Mouse (Mus musculus): Measurements from ENCODE around the gene Dpm3.

Dpm3 gene

GRCm38 (mm10) chr3:89270051-89270755 is 11.0 kb downstream of the Dpm3 start, which contains the start of gene Slc50a1:
Gene Slc50a1, minus strand, starts transcription at chr3:89270570.
- DNase-seq (ENCODE audit: low spot score): peak; percentile 83

GRCm38 (mm10) chr3:89270891-89271290 is 11.7 kb downstream of the Dpm3 start:
- no peak for DNase-seq (ENCODE audit: low spot score)

GRCm38 (mm10) chr3:89271760-89272159 is 12.6 kb downstream of the Dpm3 start:
- DNase-seq (ENCODE audit: low spot score): no peak

- no peak for DNase-seq (ENCODE audit: low spot score)
Observed at GRCm38 (mm10) chr3:89276061-89276460, 16.9 kb downstream of the Dpm3 start.

GRCm38 (mm10) chr3:89277281-89278021 is 18.3 kb downstream of the Dpm3 start:
- no peak for DNase-seq (ENCODE audit: low spot score)

GRCm38 (mm10) chr3:89278107-89278506 is 18.9 kb downstream of the Dpm3 start:
- DNase-seq (ENCODE audit: low spot score): no peak

- no peak for DNase-seq (ENCODE audit: low spot score)
Observed at GRCm38 (mm10) chr3:89278643-89279042, 19.5 kb downstream of the Dpm3 start.

GRCm38 (mm10) chr3:89279153-89279890 is 20.2 kb downstream of the Dpm3 start:
- DNase-seq (ENCODE audit: low spot score): peak; percentile 65

GRCm38 (mm10) chr3:89280050-89280605 is 21.0 kb downstream of the Dpm3 start:
- no peak for DNase-seq (ENCODE audit: low spot score)

GRCm38 (mm10) chr3:89280606-89281511 is 21.7 kb downstream of the Dpm3 start, which contains the start of gene Efna1:
Gene Efna1, minus strand, starts transcription at chr3:89281142.
- peak; percentile 30 for DNase-seq (ENCODE audit: low spot score)

- peak; percentile 61 for DNase-seq (ENCODE audit: low spot score)
Observed at GRCm38 (mm10) chr3:89281579-89282290, 22.6 kb downstream of the Dpm3 start.

GRCm38 (mm10) chr3:89282291-89282643 is 23.1 kb downstream of the Dpm3 start:
- DNase-seq (ENCODE audit: low spot score): no peak

- no peak for DNase-seq (ENCODE audit: low spot score)
Observed at GRCm38 (mm10) chr3:89284261-89284660, 25.1 kb downstream of the Dpm3 start.

- no peak for DNase-seq (ENCODE audit: low spot score)
Observed at GRCm38 (mm10) chr3:89285526-89285925, 26.4 kb downstream of the Dpm3 start.

- no peak for DNase-seq (ENCODE audit: low spot score)
Observed at GRCm38 (mm10) chr3:89287286-89287685, 28.1 kb downstream of the Dpm3 start.

GRCm38 (mm10) chr3:89288503-89288928 is 29.4 kb downstream of the Dpm3 start:
- DNase-seq (ENCODE audit: low spot score): no peak

GRCm38 (mm10) chr3:89291874-89292273 is 32.7 kb downstream of the Dpm3 start:
- DNase-seq (ENCODE audit: low spot score): no peak

GRCm38 (mm10) chr3:89292303-89292702 is 33.1 kb downstream of the Dpm3 start:
- DNase-seq (ENCODE audit: low spot score): no peak

GRCm38 (mm10) chr3:89293247-89293918 is 34.2 kb downstream of the Dpm3 start:
- no peak for DNase-seq (ENCODE audit: low spot score)

- DNase-seq (ENCODE audit: low spot score): no peak
Observed at GRCm38 (mm10) chr3:89294195-89294594, 35.0 kb downstream of the Dpm3 start.

Measured in ovary, postnatal 10 days (tissue).